22 mouse cellular contexts compared by ENCODE assay signal in the genomic region with DNA sequence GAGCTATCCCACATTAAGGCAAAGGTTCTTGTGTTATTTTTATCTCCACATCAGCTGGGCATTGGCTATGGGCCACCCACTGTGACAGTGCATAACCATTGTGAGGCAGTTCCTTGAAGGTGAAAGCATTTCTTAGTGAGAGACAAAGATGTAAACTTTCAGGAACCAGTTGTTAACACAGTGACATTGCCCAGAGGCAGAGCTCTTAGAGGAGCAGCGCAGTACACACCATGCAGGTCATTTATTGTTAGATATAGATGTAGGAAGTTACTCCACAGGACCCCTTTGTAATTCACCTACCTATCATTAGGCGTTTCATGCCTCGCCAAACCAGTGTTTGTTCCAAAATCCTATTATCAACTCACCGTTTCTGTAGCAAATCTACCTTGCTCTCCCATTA. TPM values are rescaled to one million over a fixed set of nuclear protein-coding genes. Genes with fewer than 3 reads are reported as not detected.
DNase-seq lines count a peak whose midpoint lies in the region; ATAC-seq lines count a peak whose summit lies in the region.
"Had no signal": no experiment of that assay in that cellular context is flagged by ENCODE, and none has a peak within 500 bp of the region (broad histone marks: within the 10 kb centered on the region; RNA-seq: fewer than 3 reads in every experiment).

No protein-coding gene starts in this region.

- DNase-seq in ES-CJ7 (ENCODE audit: low read depth, low spot score) (peak; percentile 26), R1 (ENCODE audit: low read depth, low spot score) (peak; percentile 51)
- no peak for DNase-seq in layer of hippocampus, postnatal 36 days
- no peak for DNase-seq in neural tube, embryonic 10.5 days (ENCODE audit: extremely low spot score, low spot score)
- DNase-seq in frontal cortex, adult 2 months (ENCODE audit: extremely low spot score in 1 of 2, low spot score in 1 of 2) = no peak
- DNase-seq: adrenal gland, adult 8-10 months; adrenal gland, postnatal 14 days; adrenal gland, postnatal 36 days; B cell, adult 2 months; cerebellum, adult 11-12 months; cerebellum, adult 2 months; cerebellum, adult 9-10 months; cerebellum, postnatal 10 days; cerebellum, postnatal 25 days; embryo, embryonic 11 days had no signal

- ATAC-seq in common myeloid progenitor, adult 5-6 weeks (replicated peaks; ENCODE audit: low read depth, poor library complexity, severe bottlenecking) = 0 out of 2 replicates have a peak, but pooled peaks have one; percentile 29
- peak; percentile 67 for ATAC-seq in megakaryocyte-erythroid progenitor cell, adult 5-6 weeks (replicated peaks; ENCODE audit: low FRiP score, low TSS enrichment, poor library complexity, severe bottlenecking)
- ATAC-seq: activated CD4-positive, CD25-positive, alpha-beta regulatory T cell, adult 4 months; CD4-positive, CD25-positive, alpha-beta regulatory T cell, adult 4 months; forebrain, embryonic 14.5 days; forebrain, embryonic 16.5 days; Patski had no signal

RNA-seq across cellular contexts. Expression of gene Tab3, which starts 7.6 kb away (rescaled TPM):
- 10.2 and 12.7 TPM in 2 replicates for total RNA-seq in common myeloid progenitor, adult 5-6 weeks (2017)
- total RNA-seq in megakaryocyte-erythroid progenitor cell, adult 5-6 weeks (2014; fragmentation: Nextera tagmentation) = 27.2 and 41.2 TPM in 2 replicates
- 16.6 and 16.7 TPM in 2 replicates for total RNA-seq in megakaryocyte-erythroid progenitor cell, adult 5-6 weeks (2017)
- total RNA-seq in layer of hippocampus, postnatal 36 days (2021) = 10 to 100 TPM; 19.8 TPM
- 7.7 and 8.3 TPM in 2 replicates for polyA plus RNA-seq in frontal cortex, adult 2 months (2012; rRNA removed)

Comparison
In these comparisons a context has a peak if more than half of its experiments do, and no peak if none do; other contexts are left out.
1. DNase-seq: peak in ES-CJ7 (single experiment) and R1 (single experiment); none in layer of hippocampus, postnatal 36 days (0 of 2), neural tube, embryonic 10.5 days (single experiment) and frontal cortex, adult 2 months (0 of 2).